19 mouse cellular contexts compared by ENCODE assay signal in genomic region chr8:91821976-91822375, GRCm38 (mm10). TPM values are rescaled to one million over a fixed set of nuclear protein-coding genes. Genes with fewer than 3 reads are reported as not detected.
A peak's percentile ranks its signal among the peaks of the same experiment; 100 is the strongest.
DNase-seq lines count a peak whose midpoint lies in the region; ATAC-seq lines count a peak whose summit lies in the region.
"Had no signal": no experiment of that assay in that cellular context is flagged by ENCODE, and none has a peak within 500 bp of the region (broad histone marks: within the 10 kb centered on the region; RNA-seq: fewer than 3 reads in every experiment).

No protein-coding gene starts in this region.

- no peak overlapping the region for H3K27ac ChIP-seq in embryonic facial prominence, embryonic 13.5 days
- no peak overlapping the region; the same call in 1 of the 2 replicates for H3K27ac ChIP-seq in embryonic facial prominence, embryonic 10.5 days (replicated peaks)
- no peak overlapping the region for H3K27ac ChIP-seq in hindbrain, embryonic 11.5 days (ENCODE audit: low read depth, low read length)
- H3K27ac ChIP-seq in hindbrain, embryonic 12.5 days = no peak overlapping the region
- H3K27ac ChIP-seq: heart, adult 2 months; heart, embryonic 15.5 days; hindbrain, embryonic 14.5 days; intestine, embryonic 15.5 days had no signal

- no peak for DNase-seq in embryonic facial prominence, embryonic 10.5 days (ENCODE audit: low spot score)
- DNase-seq in hindbrain, embryonic 11.5 days (ENCODE audit: low spot score) = peak; percentile 21
- DNase-seq in retina, postnatal 1 day = peak; percentile 15
- no peak for DNase-seq in retina, embryonic 14.5 days (ENCODE audit: low spot score)
- no peak for DNase-seq in heart, postnatal 14 days
- DNase-seq: adrenal gland, postnatal 10 days; cerebellum, adult 11-12 months; cerebellum, adult 9-10 months; cerebellum, postnatal 25 days; gastrocnemius, postnatal 14 days; heart, adult 2 months had no signal

- intact Hi-C loops in heart, postnatal 14 days (cut with DNase I) = no loop called here

- WGBS in embryonic facial prominence, embryonic 13.5 days = 27% methylated on average over 4 of the region's 4 CpGs
- 40% methylated on average over 4 of the region's 4 CpGs for WGBS in embryonic facial prominence, embryonic 10.5 days
- WGBS in hindbrain, embryonic 11.5 days = 32% methylated on average over 4 of the region's 4 CpGs
- 26% methylated on average over 4 of the region's 4 CpGs for WGBS in hindbrain, embryonic 12.5 days

- H3K27me3 ChIP-seq in embryonic facial prominence, embryonic 13.5 days = peaks cover 22% of the 10 kb centered on the region
- peaks cover 73% of the 10 kb centered on the region for H3K27me3 ChIP-seq in embryonic facial prominence, embryonic 10.5 days (replicated peaks; ENCODE audit: low read depth, poor library complexity, severe bottlenecking)
- no peaks in the 10 kb centered on the region for H3K27me3 ChIP-seq in hindbrain, embryonic 11.5 days (ENCODE audit: control insufficient read depth, insufficient read depth, low read length)
- peaks cover 8% of the 10 kb centered on the region; the same call in 1 of the 2 replicates for H3K27me3 ChIP-seq in hindbrain, embryonic 12.5 days

- H3K36me3 ChIP-seq in embryonic facial prominence, embryonic 13.5 days = no peaks in the 10 kb centered on the region
- H3K36me3 ChIP-seq in embryonic facial prominence, embryonic 10.5 days (replicated peaks) = no peaks in the 10 kb centered on the region
- H3K36me3 ChIP-seq in hindbrain, embryonic 11.5 days (ENCODE audit: control insufficient read depth, insufficient read depth, low read length) = no peaks in the 10 kb centered on the region
- H3K36me3 ChIP-seq in hindbrain, embryonic 12.5 days = no peaks in the 10 kb centered on the region
- H3K36me3 ChIP-seq: heart, embryonic 15.5 days; intestine, embryonic 15.5 days had no signal

- H3K4me2 ChIP-seq in embryonic facial prominence, embryonic 13.5 days = 0 out of 2 replicates have a peak overlapping the region, but pooled peaks have one; percentile 7
- H3K4me2 ChIP-seq in hindbrain, embryonic 11.5 days (replicated peaks; ENCODE audit: low read depth, low read length) = no peak overlapping the region
- no peak overlapping the region for H3K4me2 ChIP-seq in hindbrain, embryonic 12.5 days (replicated peaks)
- H3K4me2 ChIP-seq: heart, embryonic 11.5 days; heart, embryonic 15.5 days; hindbrain, embryonic 14.5 days; intestine, embryonic 15.5 days had no signal

- H3K4me1 ChIP-seq in embryonic facial prominence, embryonic 13.5 days = peaks cover 8% of the 10 kb centered on the region; the same call in 1 of the 2 replicates
- H3K4me1 ChIP-seq in embryonic facial prominence, embryonic 10.5 days = peaks cover 39% of the 10 kb centered on the region
- H3K4me1 ChIP-seq in hindbrain, embryonic 11.5 days (replicated peaks; ENCODE audit: control insufficient read depth, insufficient read depth, low read length) = no peaks in the 10 kb centered on the region
- H3K4me1 ChIP-seq in hindbrain, embryonic 12.5 days = peaks cover 28% of the 10 kb centered on the region

- H3K4me3 ChIP-seq in embryonic facial prominence, embryonic 13.5 days = no peak overlapping the region
- no peak overlapping the region for H3K4me3 ChIP-seq in embryonic facial prominence, embryonic 10.5 days
- no peak overlapping the region for H3K4me3 ChIP-seq in hindbrain, embryonic 11.5 days (ENCODE audit: low read depth, low read length)
- no peak overlapping the region for H3K4me3 ChIP-seq in hindbrain, embryonic 12.5 days
- H3K4me3 ChIP-seq: heart, adult 2 months; heart, embryonic 15.5 days; intestine, embryonic 15.5 days had no signal

- no peak for ATAC-seq in embryonic facial prominence, embryonic 13.5 days (ENCODE audit: insufficient number of reproducible peaks, insufficient read depth, low FRiP score, low TSS enrichment, low read depth)
- ATAC-seq in hindbrain, embryonic 11.5 days (ENCODE audit: low FRiP score) = no peak
- no peak for ATAC-seq in hindbrain, embryonic 12.5 days (ENCODE audit: low FRiP score)
- ATAC-seq: forebrain, embryonic 16.5 days; intestine, embryonic 15.5 days had no signal

- H3K9ac ChIP-seq in embryonic facial prominence, embryonic 13.5 days = no peak overlapping the region
- no peak overlapping the region for H3K9ac ChIP-seq in hindbrain, embryonic 11.5 days (ENCODE audit: low read depth, low read length)
- H3K9ac ChIP-seq in hindbrain, embryonic 12.5 days = no peak overlapping the region
- H3K9ac ChIP-seq: heart, embryonic 15.5 days; hindbrain, embryonic 14.5 days; intestine, embryonic 15.5 days had no signal

- no peaks in the 10 kb centered on the region for H3K9me3 ChIP-seq in embryonic facial prominence, embryonic 13.5 days
- no peaks in the 10 kb centered on the region for H3K9me3 ChIP-seq in embryonic facial prominence, embryonic 10.5 days
- no peaks in the 10 kb centered on the region for H3K9me3 ChIP-seq in hindbrain, embryonic 11.5 days (ENCODE audit: control insufficient read depth, low read length)
- H3K9me3 ChIP-seq in hindbrain, embryonic 12.5 days (replicated peaks) = no peaks in the 10 kb centered on the region
- H3K9me3 ChIP-seq: heart, embryonic 15.5 days; intestine, embryonic 15.5 days had no signal

RNA-seq across cellular contexts. Expression of gene Irx3, which starts 20.1 kb away (rescaled TPM):
- 23.0 and 32.6 TPM in 2 replicates for polyA plus RNA-seq in embryonic facial prominence, embryonic 13.5 days (2015; fragmentation: Nextera tagmentation; extraction: Ambion mirVana)
- 19.3 and 20.3 TPM in 2 replicates for polyA plus RNA-seq in embryonic facial prominence, embryonic 10.5 days (2016; fragmentation: Nextera tagmentation; extraction: Ambion mirVana)
- polyA plus RNA-seq in hindbrain, embryonic 11.5 days (2014; fragmentation: Nextera tagmentation; extraction: Ambion mirVana) = 26.2 and 28.1 TPM in 2 replicates
- 52.8 and 56.7 TPM in 2 replicates for polyA plus RNA-seq in hindbrain, embryonic 12.5 days (2016; fragmentation: Nextera tagmentation; extraction: Ambion mirVana)
- total RNA-seq in heart, postnatal 14 days (2021) = 10 to 100 TPM; 22.5 to 31.6 TPM
- total RNA-seq: MEL had no signal

Comparison
In these comparisons a context has a peak if more than half of its experiments do, and no peak if none do; other contexts are left out.
1. DNase-seq: peak in hindbrain, embryonic 11.5 days (single experiment) and retina, postnatal 1 day (single experiment); none in embryonic facial prominence, embryonic 10.5 days (single experiment), retina, embryonic 14.5 days (single experiment) and heart, postnatal 14 days (0 of 2).